Mouse (Mus musculus): ENCODE measurements around the gene Cpa1. TPM values are rescaled to one million over a fixed set of nuclear protein-coding genes. Genes with fewer than 3 reads are reported as not detected.

Cpa1 gene
- polyA plus RNA-seq, 1 experiment from 2014 or later = 0.15 TPM

- DNase-seq = no peak
- Histone ChIP-seq H3K36me3 (replicated peaks; ENCODE audit: insufficient read depth, low read length) (no peaks in the 10 kb centered on the region), H3K4me2 (ENCODE audit: low read depth, low read length) (no peak overlapping the region), H3K9me3 (ENCODE audit: low read length) (no peaks in the 10 kb centered on the region), H3K9ac (replicated peaks) (no peak overlapping the region), H3K27ac (ENCODE audit: low read depth) (no peak overlapping the region), H3K27me3 (ENCODE audit: insufficient read depth, low read length) (no peaks in the 10 kb centered on the region), H3K4me1 (ENCODE audit: insufficient read depth) (no peaks in the 10 kb centered on the region), H3K4me3 (ENCODE audit: low read depth, low read length) (no peak overlapping the region)
- ATAC-seq = no peak
- TF ChIP-seq CTCF (IDR thresholded peaks at IDR 0.05; ENCODE audit: low read depth) = no peak
- TF ChIP-seq EP300 (IDR thresholded peaks at IDR 0.05; ENCODE audit: low read depth) = no peak
- WGBS (ENCODE audit: insufficient replicate concordance) = 41% methylated on average over 3 of the region's 3 CpGs
These were observed 39.0 kb upstream of the Cpa1 start for GRCm38 (mm10) chr6:30600033-30600432.

- Histone ChIP-seq H3K9me3 (ENCODE audit: low read length) (no peaks in the 10 kb centered on the region), H3K9ac (replicated peaks) (no peak overlapping the region), H3K27ac (ENCODE audit: low read depth) (no peak overlapping the region), H3K36me3 (replicated peaks; ENCODE audit: insufficient read depth, low read length) (no peaks in the 10 kb centered on the region), H3K4me3 (ENCODE audit: low read depth, low read length) (no peak overlapping the region), H3K4me2 (ENCODE audit: low read depth, low read length) (no peak overlapping the region), H3K27me3 (ENCODE audit: insufficient read depth, low read length) (no peaks in the 10 kb centered on the region), H3K4me1 (ENCODE audit: insufficient read depth) (no peaks in the 10 kb centered on the region)
- TF ChIP-seq CTCF (IDR thresholded peaks at IDR 0.05; ENCODE audit: low read depth) = no peak
- no peak for TF ChIP-seq EP300 (IDR thresholded peaks at IDR 0.05; ENCODE audit: low read depth)
- ATAC-seq (no peak), DNase-seq (no peak)
- whole genome bisulfite sequencing (ENCODE audit: insufficient replicate concordance) = 71% methylated on average over 1 of the region's 1 CpGs
These were observed 38.0 kb upstream of the Cpa1 start for GRCm38 (mm10) chr6:30600995-30601394.

GRCm38 (mm10) chr6:30604342-30604867 is 34.6 kb upstream of the Cpa1 start:
- DNase-seq = no peak
- WGBS (ENCODE audit: insufficient replicate concordance) = 57% methylated on average over 7 of the region's 7 CpGs
- Histone ChIP-seq H3K27ac (ENCODE audit: low read depth) (no peak overlapping the region), H3K4me1 (ENCODE audit: insufficient read depth) (no peaks in the 10 kb centered on the region), H3K9me3 (ENCODE audit: low read length) (no peaks in the 10 kb centered on the region), H3K36me3 (replicated peaks; ENCODE audit: insufficient read depth, low read length) (no peaks in the 10 kb centered on the region), H3K27me3 (ENCODE audit: insufficient read depth, low read length) (no peaks in the 10 kb centered on the region), H3K4me3 (ENCODE audit: low read depth, low read length) (no peak overlapping the region), H3K9ac (replicated peaks) (no peak overlapping the region), H3K4me2 (ENCODE audit: low read depth, low read length) (no peak overlapping the region)
- ATAC-seq = no peak
- TF ChIP-seq EP300 (IDR thresholded peaks at IDR 0.05; ENCODE audit: low read depth) (no peak), CTCF (IDR thresholded peaks at IDR 0.05; ENCODE audit: low read depth) (no peak)

GRCm38 (mm10) chr6:30605111-30605510 is 33.9 kb upstream of the Cpa1 start:
- Histone ChIP-seq H3K27ac (ENCODE audit: low read depth) (no peak overlapping the region), H3K27me3 (ENCODE audit: insufficient read depth, low read length) (no peaks in the 10 kb centered on the region), H3K4me3 (ENCODE audit: low read depth, low read length) (no peak overlapping the region), H3K4me1 (ENCODE audit: insufficient read depth) (no peaks in the 10 kb centered on the region), H3K9me3 (ENCODE audit: low read length) (no peaks in the 10 kb centered on the region), H3K9ac (replicated peaks) (no peak overlapping the region), H3K36me3 (replicated peaks; ENCODE audit: insufficient read depth, low read length) (no peaks in the 10 kb centered on the region), H3K4me2 (ENCODE audit: low read depth, low read length) (no peak overlapping the region)
- WGBS (ENCODE audit: insufficient replicate concordance) = 83% methylated on average over 4 of the region's 4 CpGs
- DNase-seq = no peak
- ATAC-seq = no peak
- TF ChIP-seq EP300 (IDR thresholded peaks at IDR 0.05; ENCODE audit: low read depth) (no peak), CTCF (IDR thresholded peaks at IDR 0.05; ENCODE audit: low read depth) (no peak)

- no peaks in the 10 kb centered on the region for H3K4me1 ChIP-seq (ENCODE audit: insufficient read depth)
- no peak overlapping the region for H3K4me2 ChIP-seq (ENCODE audit: low read depth, low read length)
- H3K27ac ChIP-seq (ENCODE audit: low read depth) = no peak overlapping the region
- H3K36me3 ChIP-seq (replicated peaks; ENCODE audit: insufficient read depth, low read length) = no peaks in the 10 kb centered on the region
- no peak overlapping the region for H3K4me3 ChIP-seq (ENCODE audit: low read depth, low read length)
- ATAC-seq = no peak
- no peaks in the 10 kb centered on the region for H3K9me3 ChIP-seq (ENCODE audit: low read length)
- 40% methylated on average over 5 of the region's 5 CpGs for WGBS (ENCODE audit: insufficient replicate concordance)
- DNase-seq = no peak
- no peaks in the 10 kb centered on the region for H3K27me3 ChIP-seq (ENCODE audit: insufficient read depth, low read length)
- TF ChIP-seq CTCF (IDR thresholded peaks at IDR 0.05; ENCODE audit: low read depth) (no peak), EP300 (IDR thresholded peaks at IDR 0.05; ENCODE audit: low read depth) (no peak)
- H3K9ac ChIP-seq (replicated peaks) = no peak overlapping the region
These were observed 33.3 kb upstream of the Cpa1 start for GRCm38 (mm10) chr6:30605672-30606071.

- Histone ChIP-seq H3K4me3 (ENCODE audit: low read depth, low read length) (no peak within 1 kb of the TSS), H3K9me3 (ENCODE audit: low read length) (no peaks in the 10 kb centered on the region), H3K9ac (replicated peaks) (no peak within 1 kb of the TSS), H3K27me3 (ENCODE audit: insufficient read depth, low read length) (no peaks in the 10 kb centered on the region), H3K4me1 (ENCODE audit: insufficient read depth) (no peaks in the 10 kb centered on the region), H3K36me3 (replicated peaks; ENCODE audit: insufficient read depth, low read length) (no peaks in the 10 kb centered on the region), H3K4me2 (ENCODE audit: low read depth, low read length) (no peak within 1 kb of the TSS), H3K27ac (ENCODE audit: low read depth) (no peak within 1 kb of the TSS)
- TF ChIP-seq CTCF (IDR thresholded peaks at IDR 0.05; ENCODE audit: low read depth) (no peak), EP300 (IDR thresholded peaks at IDR 0.05; ENCODE audit: low read depth) (no peak)
- ATAC-seq (no peak), DNase-seq (no peak)
- 86% methylated on average over 7 of the region's 7 CpGs for WGBS (ENCODE audit: insufficient replicate concordance)
These were observed 28.3 kb upstream of the Cpa1 start, which contains the start of gene Cpa5 for GRCm38 (mm10) chr6:30610710-30611109. Gene Cpa5, plus strand, starts transcription at chr6:30611010.

GRCm38 (mm10) chr6:30611212-30611611 is 27.8 kb upstream of the Cpa1 start:
- DNase-seq = no peak
- Histone ChIP-seq H3K9ac (replicated peaks) (no peak overlapping the region), H3K9me3 (ENCODE audit: low read length) (no peaks in the 10 kb centered on the region), H3K36me3 (replicated peaks; ENCODE audit: insufficient read depth, low read length) (no peaks in the 10 kb centered on the region), H3K27me3 (ENCODE audit: insufficient read depth, low read length) (no peaks in the 10 kb centered on the region), H3K4me1 (ENCODE audit: insufficient read depth) (no peaks in the 10 kb centered on the region), H3K4me2 (ENCODE audit: low read depth, low read length) (no peak overlapping the region), H3K27ac (ENCODE audit: low read depth) (no peak overlapping the region), H3K4me3 (ENCODE audit: low read depth, low read length) (no peak overlapping the region)
- WGBS (ENCODE audit: insufficient replicate concordance) = 73% methylated on average over 5 of the region's 5 CpGs
- ATAC-seq = no peak
- TF ChIP-seq CTCF (IDR thresholded peaks at IDR 0.05; ENCODE audit: low read depth) (no peak), EP300 (IDR thresholded peaks at IDR 0.05; ENCODE audit: low read depth) (no peak)

Data from liver, postnatal 0 days (tissue).